Mouse (Mus musculus) left cerebral cortex, postnatal 14 days (tissue): Measurements from ENCODE around the gene Xpo4. TPM values are rescaled to one million over a fixed set of nuclear protein-coding genes. Genes with fewer than 3 reads are reported as not detected.
"Not testable (repeated sequence)": the region's sequence is repeated elsewhere in the genome, so short reads cannot be mapped to it uniquely, and the experiment has no call there.

Experiments
- DNase-seq, 2 experiments: peaks; one replicate each; pipeline ENCODE4 v3.0.0; 2021 to 2022; ENCODE audit warnings: low spot score in 2 of 2, mixed read lengths in 1 of 2
- intact Hi-C: fragments of 180-260 bp; cut with DNase I; formaldehyde crosslinking; loops from one replicate; pipeline ENCODE4 v1.15.1; 2025
- long read RNA-seq, 2 experiments: library from polyadenylated mRNA; stranded (forward); transcript quantifications; one replicate each; pipeline ENCODE4 v2.0.0; 2021
- total RNA-seq, 2 experiments: library from RNA; stranded (reverse); gene quantifications; 2 replicates each; pipeline ENCODE4 v1.2.3; 2021

Gene Xpo4
- total RNA-seq: 10 to 100 TPM; 12.8 to 13.0 TPM
- long read RNA-seq, experiment 1, full-length matches to known transcripts: 1 of 1 reads
- long read RNA-seq, experiment 1, partial matches to known transcripts: 0 of 1 reads
- long read RNA-seq, experiment 1, other reads (novel, unspliced or antisense): 0 of 1 reads
- long read RNA-seq, experiment 2, partial matches to known transcripts: 0 of 2 reads
- long read RNA-seq, experiment 2, other reads (novel, unspliced or antisense): 0 of 2 reads

DNA sequence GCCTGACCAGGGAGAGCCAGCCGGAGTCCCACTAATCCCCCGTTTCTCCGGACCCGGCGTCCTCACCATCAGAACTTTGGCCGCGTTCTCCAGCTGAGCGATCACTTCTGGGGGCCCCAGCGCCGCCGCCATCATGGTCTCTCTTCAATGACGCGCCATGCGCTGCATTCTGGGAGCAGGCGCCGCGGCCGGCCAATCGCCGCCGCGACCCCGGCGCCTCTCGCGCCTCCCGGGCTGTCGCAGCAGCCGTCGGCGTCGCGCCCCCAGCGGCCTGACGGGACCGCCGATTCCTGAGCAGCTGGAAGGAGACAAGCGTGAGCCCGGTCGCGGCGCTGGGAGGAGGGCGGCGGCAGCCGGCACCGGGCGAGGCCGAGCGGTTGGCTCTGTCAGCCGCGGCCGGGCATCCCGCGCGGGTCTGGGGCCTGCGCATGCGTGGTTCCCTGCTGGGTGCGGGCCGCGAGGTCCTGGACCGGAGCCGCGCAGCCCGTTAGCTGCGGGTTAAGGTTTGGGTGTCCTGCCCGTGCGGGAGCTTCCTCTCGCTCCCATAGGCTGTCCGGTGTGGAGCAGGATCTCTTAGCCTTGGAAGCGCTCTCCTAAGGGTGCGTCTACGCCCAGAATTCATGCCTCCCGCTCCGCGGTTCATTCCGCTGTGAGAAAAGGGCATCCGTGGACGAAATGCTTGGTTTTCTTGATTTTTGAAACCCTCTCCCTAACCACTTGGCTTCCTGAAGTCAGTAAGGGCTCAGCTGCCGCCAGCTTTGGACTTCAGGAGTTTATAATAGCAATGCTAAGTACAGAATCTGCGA is at the start of gene Xpo4:
Gene Xpo4, minus strand, starts transcription at position 609 of the 806 bp plus-strand sequence.
- DNase-seq: peak; percentile 73 to 84
- intact Hi-C loops: no loop called here

GRCm38 (mm10) chr14:57712884-57713283 is 47.7 kb upstream of the Xpo4 start:
- no peak for DNase-seq
- intact Hi-C loops: no loop called here

DNA sequence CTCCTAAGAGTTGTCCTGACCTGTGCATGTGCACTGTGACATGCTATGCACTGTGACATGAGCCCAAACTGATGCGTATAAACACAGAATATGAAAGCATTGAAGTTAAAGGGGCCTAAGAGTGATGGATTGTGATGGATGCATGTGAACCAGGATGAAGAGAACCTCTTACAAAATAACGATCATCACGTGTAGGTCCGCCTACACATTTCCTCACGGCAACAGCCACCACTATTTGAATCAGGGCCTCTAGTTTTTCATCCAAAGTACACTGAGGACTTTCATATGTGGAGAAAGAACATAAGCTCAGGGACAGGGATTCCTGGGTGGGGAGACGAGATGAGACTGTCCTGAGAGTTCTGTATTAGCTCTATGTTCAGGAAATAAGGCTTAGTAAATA is 45.8 kb upstream of the Xpo4 start:
- intact Hi-C loops: no loop called here
- no peak for DNase-seq

- intact Hi-C loops: no loop called here
- no peak for DNase-seq
Observed at GRCm38 (mm10) chr14:57709171-57709570, 43.9 kb upstream of the Xpo4 start.

DNA sequence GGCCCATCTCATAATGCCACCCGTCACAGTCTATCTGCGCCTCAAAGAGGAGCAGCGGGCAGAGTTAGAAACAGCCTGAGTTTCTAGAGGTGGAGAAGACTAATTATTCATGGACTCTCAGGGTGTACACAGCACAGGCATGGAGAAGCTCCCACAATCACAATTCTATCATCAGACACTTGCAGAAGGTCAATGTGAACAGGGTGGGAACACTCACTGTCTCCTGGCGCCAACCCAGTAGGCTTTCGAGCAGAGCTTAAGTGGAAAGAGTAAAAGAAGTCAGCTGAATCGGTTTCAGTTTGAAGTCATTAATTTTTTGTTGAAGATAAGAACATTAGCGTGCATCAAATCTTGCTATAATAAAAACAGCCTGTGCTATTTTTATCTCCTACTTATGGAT is 43.4 kb upstream of the Xpo4 start:
- no peak for DNase-seq
- intact Hi-C loops: no loop called here

DNA sequence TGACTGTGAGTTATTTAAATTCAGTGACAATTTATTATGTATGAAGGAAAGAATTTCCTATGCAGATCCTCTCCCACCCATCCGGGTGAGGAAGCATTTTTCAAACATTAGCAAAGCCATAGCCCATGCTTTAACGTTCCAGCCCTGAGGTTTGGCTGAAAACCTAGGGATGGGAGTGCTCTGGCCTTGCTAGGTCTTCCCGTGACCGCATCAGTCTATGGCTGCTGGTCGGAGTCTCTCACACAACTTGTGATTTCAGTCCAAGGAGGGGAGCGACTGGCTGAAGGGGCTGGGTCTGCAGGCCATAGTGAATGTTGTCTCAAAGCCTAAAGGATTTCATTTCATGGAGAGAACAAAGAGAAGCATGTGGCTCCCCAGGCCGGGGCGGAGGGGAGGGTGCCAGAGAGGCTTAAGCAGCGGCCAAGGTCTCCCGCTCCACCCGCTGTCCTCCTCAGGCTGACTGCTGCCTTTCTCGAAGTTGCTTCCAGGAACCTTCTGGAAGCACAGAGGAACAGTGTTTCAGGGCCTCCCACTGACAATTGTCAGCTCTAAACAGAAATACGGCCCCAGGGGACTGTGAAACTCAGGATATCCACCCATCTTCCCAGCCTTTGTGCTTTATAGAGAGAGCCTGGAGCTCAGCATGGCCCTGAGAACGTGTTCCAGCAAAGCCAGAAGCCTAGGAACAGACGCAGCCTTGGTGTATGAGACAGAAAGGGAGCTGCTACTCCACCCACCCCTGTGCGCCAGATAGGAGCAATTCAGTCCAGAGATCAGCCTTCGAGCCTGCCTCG is 42.1 kb upstream of the Xpo4 start:
- intact Hi-C loops: no loop called here
- DNase-seq: no peak

GRCm38 (mm10) chr14:57706760-57707099 is 41.5 kb upstream of the Xpo4 start:
- peak; percentile 53 to 77 for DNase-seq
- intact Hi-C loops: no loop called here

GRCm38 (mm10) chr14:57705759-57706158 is 40.5 kb upstream of the Xpo4 start:
- intact Hi-C loops: no loop called here
- DNase-seq: no peak

DNA sequence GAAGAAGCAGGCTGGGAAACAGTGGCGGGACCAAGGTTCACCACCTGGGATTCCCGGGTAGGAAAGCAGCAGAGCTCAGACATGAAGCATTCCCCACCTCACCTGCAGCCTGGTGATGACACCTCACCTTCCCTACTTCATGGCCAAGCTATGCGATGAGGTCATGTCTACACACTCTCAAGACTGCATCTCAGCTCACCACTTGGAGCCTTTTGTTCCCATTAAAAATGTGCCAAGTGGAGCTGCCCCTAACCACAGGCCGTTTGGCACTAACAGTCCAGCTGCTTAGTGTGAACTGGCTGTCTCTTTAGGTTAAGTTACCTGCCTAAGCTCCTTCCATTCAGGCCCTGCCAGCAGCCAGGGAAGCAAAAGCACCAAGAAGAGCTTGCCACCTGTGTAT is 39.8 kb upstream of the Xpo4 start:
- intact Hi-C loops: no loop called here
- DNase-seq: no peak

GRCm38 (mm10) chr14:57701915-57702477 is 36.8 kb upstream of the Xpo4 start:
- DNase-seq: no peak
- intact Hi-C loops: no loop called here

GRCm38 (mm10) chr14:57699461-57699970 is 34.3 kb upstream of the Xpo4 start:
- intact Hi-C loops: no loop called here
- no peak for DNase-seq

GRCm38 (mm10) chr14:57699016-57699415 is 33.8 kb upstream of the Xpo4 start:
- intact Hi-C loops: no loop called here

GRCm38 (mm10) chr14:57696066-57696465 is 30.8 kb upstream of the Xpo4 start:
- no peak for DNase-seq
- intact Hi-C loops: no loop called here

More at GRCm38 (mm10) chr14:57699016-57699415, 33.8 kb upstream of the Xpo4 start:
- no peak for DNase-seq

DNA sequence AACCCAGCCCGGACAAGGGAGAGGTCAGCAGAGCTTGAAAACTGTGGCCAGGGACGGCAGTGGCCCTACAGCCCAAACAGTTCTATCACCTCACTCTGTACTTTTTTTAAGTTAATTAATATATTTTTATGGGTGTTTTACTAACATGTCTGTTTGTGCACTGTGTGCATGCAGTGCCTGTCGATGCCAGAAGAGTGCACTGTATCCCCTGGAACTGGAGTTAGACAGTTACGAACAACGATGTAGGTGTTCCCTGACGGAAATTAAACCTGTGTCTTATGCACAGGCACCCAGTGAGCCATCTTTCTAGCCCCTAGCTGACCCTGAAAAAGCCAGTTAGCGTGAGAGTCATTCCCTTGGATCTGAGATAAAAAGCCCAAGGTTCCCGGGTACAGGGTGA is 30.3 kb upstream of the Xpo4 start:
- no peak for DNase-seq
- intact Hi-C loops: no loop called here

- DNase-seq: no peak
- intact Hi-C loops: no loop called here
Observed at GRCm38 (mm10) chr14:57694246-57694645, 29.0 kb upstream of the Xpo4 start.

DNA sequence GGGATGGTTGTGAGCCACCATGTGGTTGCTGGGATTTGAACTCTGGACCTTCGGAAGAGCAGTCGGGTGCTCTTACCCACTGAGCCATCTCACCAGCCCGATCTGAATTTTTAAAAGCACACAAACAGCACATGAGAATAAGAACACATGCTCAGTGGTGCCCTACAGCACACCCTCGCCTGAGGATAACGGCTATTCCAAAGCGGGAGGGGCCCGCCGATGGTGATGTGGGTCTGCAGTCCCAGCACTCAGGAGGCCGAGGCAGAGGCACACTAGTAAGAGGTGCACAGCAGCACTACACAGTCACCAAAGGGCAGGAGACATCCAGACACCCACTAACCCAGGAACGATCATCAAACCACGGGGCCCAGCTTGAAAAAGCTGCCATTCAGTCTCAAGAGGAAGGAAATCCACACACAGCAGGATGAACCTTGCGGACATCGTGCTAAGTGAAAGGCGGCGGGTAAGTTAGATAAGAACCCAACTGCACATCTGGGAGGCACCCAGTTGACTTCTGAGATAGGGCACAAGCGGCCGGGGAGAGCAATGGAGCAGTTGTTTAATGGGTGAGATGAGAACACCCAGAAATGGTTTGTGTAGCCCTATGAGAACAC is 27.4 kb upstream of the Xpo4 start:
- no peak for DNase-seq
- intact Hi-C loops: no loop called here

DNA sequence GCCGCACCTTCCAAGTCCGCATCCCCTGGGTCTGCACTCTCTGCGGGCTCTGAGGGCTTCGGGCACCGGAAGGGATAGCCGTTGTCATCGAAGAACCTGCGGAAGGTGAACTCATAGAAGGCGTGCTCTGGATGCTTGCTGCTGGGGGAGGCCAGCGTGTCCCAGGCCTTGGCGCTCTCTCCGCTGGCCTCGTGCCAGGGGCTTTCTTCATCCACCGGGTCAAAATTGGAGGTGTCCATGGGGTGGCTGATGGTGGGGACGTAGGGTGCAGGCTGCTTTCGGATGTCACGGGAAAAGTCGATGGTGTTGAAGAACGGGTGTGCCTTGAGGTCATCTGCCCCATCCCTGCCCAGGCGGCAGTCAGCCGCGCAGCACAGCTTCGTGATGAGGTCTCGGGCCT is 26.1 kb upstream of the Xpo4 start:
- intact Hi-C loops: no loop called here
- no peak for DNase-seq

- no peak for DNase-seq
- intact Hi-C loops: no loop called here
Observed at GRCm38 (mm10) chr14:57690681-57691080, 25.5 kb upstream of the Xpo4 start.

DNA sequence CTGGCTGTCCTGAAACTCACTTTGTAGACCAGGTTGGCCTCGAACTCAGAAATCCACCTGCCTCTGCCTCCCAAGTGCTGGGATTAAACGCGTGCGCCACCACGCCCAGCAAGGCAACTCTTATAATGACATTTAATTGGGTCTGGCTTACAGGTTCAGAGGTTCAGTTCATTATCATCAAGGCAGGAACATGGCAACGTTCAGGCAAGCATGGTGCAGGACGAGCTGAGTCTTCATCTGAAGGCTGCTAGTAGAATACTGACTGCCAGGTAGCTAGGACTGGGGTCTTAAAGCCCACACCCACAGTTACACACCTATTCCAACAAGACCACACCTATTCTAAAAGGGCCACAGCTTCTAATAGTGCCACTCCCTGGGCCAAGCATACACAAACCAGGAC is 22.8 kb upstream of the Xpo4 start:
- not testable (repeated sequence) for DNase-seq
- intact Hi-C loops: loop anchor here (10.0 kb wide), 1 partner anchor 57 kb away; the partner anchor contains the start of gene Gm49361
